Mouse (Mus musculus) brain, embryonic 14.5 days (tissue): ENCODE measurements around the gene Arl5c.

Experiments used
- CTCF ChIP-seq: fragments of 200-500 bp; IDR thresholded peaks from 2 replicates; pipeline ENCODE4 v1.5.1; 2012; ENCODE audit warnings: inconsistent platforms, mild to moderate bottlenecking, moderate library complexity, borderline replicate concordance; ENCODE audit not compliant: insufficient read depth, insufficient read length; ENCODE audit errors: extremely low read depth
- POLR2A ChIP-seq: fragments of 200-500 bp; IDR thresholded peaks from 2 replicates; pipeline ENCODE4 v1.6.1; 2012; ENCODE audit warnings: mild to moderate bottlenecking, inconsistent platforms, borderline replicate concordance; ENCODE audit not compliant: poor library complexity, insufficient read depth, insufficient read length, severe bottlenecking; ENCODE audit errors: extremely low read depth

- TF ChIP-seq CTCF (no peak), POLR2A (no peak)
These were observed 20.2 kb upstream of the Arl5c start for GRCm38 (mm10) chr11:98016177-98016576.
